In the genomic region with DNA sequence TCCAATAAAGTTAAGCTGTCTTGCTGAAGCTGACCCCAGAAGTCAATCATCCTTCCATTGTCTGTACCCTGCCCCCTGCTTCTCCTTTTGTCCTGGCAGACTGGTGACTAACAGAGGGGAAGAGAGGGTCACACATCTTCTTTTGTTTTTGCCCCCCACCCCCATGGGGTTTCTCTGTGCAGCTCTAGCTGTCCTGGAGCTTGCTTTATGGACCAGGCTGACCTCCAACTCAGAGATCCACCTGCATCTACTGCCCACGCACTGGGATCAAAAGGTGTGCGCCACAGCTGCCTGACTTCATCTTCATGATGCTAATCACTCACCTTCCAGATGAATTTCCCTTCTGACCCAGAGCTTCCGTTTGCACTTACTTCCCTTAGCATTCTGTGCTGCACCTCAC, we compare ENCODE assay signal across 23 mouse cellular contexts.
"Had no signal": no experiment of that assay in that cellular context is flagged by ENCODE, and none has a peak within 500 bp of the region (broad histone marks: within the 10 kb centered on the region; RNA-seq: fewer than 3 reads in every experiment).

No protein-coding gene starts in this region.

- H3K27me3 ChIP-seq: heart, embryonic 13.5 days; heart, embryonic 15.5 days; hindbrain, embryonic 13.5 days; hindbrain, embryonic 15.5 days; limb, embryonic 13.5 days; limb, embryonic 15.5 days; liver, embryonic 13.5 days had no signal

- H3K4me3 ChIP-seq: heart, embryonic 10.5 days; heart, embryonic 13.5 days; heart, embryonic 15.5 days; hindbrain, embryonic 13.5 days; hindbrain, embryonic 15.5 days; limb, embryonic 13.5 days; limb, embryonic 15.5 days; liver, embryonic 13.5 days had no signal

- H3K4me2 ChIP-seq: heart, embryonic 13.5 days; heart, embryonic 15.5 days; hindbrain, embryonic 13.5 days; hindbrain, embryonic 15.5 days; limb, embryonic 13.5 days; limb, embryonic 15.5 days had no signal

- H3K27ac ChIP-seq: heart, embryonic 10.5 days; heart, embryonic 13.5 days; heart, embryonic 15.5 days; hindbrain, embryonic 13.5 days; hindbrain, embryonic 15.5 days; hindbrain, postnatal 0 days; kidney, postnatal 0 days; limb, embryonic 13.5 days; limb, embryonic 15.5 days; liver, embryonic 13.5 days had no signal

- H3K36me3 ChIP-seq: heart, embryonic 13.5 days; heart, embryonic 15.5 days; hindbrain, embryonic 13.5 days; hindbrain, embryonic 15.5 days; liver, embryonic 13.5 days had no signal

- H3K4me1 ChIP-seq: heart, embryonic 15.5 days; hindbrain, embryonic 13.5 days; hindbrain, embryonic 15.5 days; limb, embryonic 13.5 days had no signal

- H3K9ac ChIP-seq: forebrain, postnatal 0 days; heart, embryonic 13.5 days; heart, embryonic 15.5 days; hindbrain, embryonic 13.5 days; hindbrain, embryonic 15.5 days; limb, embryonic 13.5 days; limb, embryonic 15.5 days; liver, embryonic 13.5 days had no signal

- DNase-seq: forebrain, postnatal 0 days; gastrocnemius, postnatal 14 days; gastrocnemius, postnatal 36 days; heart, adult 18-20 months; heart, postnatal 14 days; heart, postnatal 36 days; kidney, adult 11 months; kidney, adult 2 months; kidney, adult 9 months; kidney, postnatal 36 days; layer of hippocampus, adult 9-11 months; layer of hippocampus, postnatal 36 days; left cerebral cortex, postnatal 4 days had no signal

- ATAC-seq: forebrain, postnatal 0 days; hindbrain, postnatal 0 days had no signal

- H3K9me3 ChIP-seq: heart, embryonic 10.5 days; heart, embryonic 13.5 days; heart, embryonic 15.5 days; hindbrain, embryonic 13.5 days; hindbrain, embryonic 15.5 days; limb, embryonic 13.5 days; limb, embryonic 15.5 days; liver, embryonic 13.5 days had no signal
